Mouse (Mus musculus) intestine, embryonic 14.5 days (tissue): Measurements from ENCODE around the gene Nwd2. TPM values are rescaled to one million over a fixed set of nuclear protein-coding genes. Genes with fewer than 3 reads are reported as not detected.

Experiments
- ATAC-seq: fragments of 200-750 bp; cut with Nextera tagmentation; replicated peaks from 2 replicates; pipeline ENCODE4 v1.8.0; 2017; ENCODE audit warnings: low read depth, moderate number of reproducible peaks, moderate TSS enrichment, moderate library complexity; ENCODE audit not compliant: low FRiP score, low TSS enrichment
- DNase-seq: peaks from one replicate; pipeline ENCODE4 v3.0.0-alpha.2; 2018; ENCODE audit warnings: low spot score
- H3K27ac ChIP-seq: fragments of 300-500 bp; sonication (generic); 2 replicates; pipeline ENCODE4 v1.5.1; 2014; ENCODE audit warnings: low read depth, mild to moderate bottlenecking, control low read depth
- H3K27me3 ChIP-seq: fragments of 300-500 bp; sonication (generic); replicated peaks from 2 replicates; pipeline ENCODE4 v1.6.1; 2014; ENCODE audit warnings: low read length, control low read depth; ENCODE audit not compliant: control insufficient read depth, insufficient read depth
- H3K36me3 ChIP-seq: fragments of 300-500 bp; sonication (generic); 2 replicates; pipeline ENCODE4 v1.6.1; 2014; ENCODE audit warnings: low read length, control low read depth; ENCODE audit not compliant: control insufficient read depth, insufficient read depth
- H3K4me1 ChIP-seq: fragments of 300-500 bp; sonication (generic); replicated peaks from 2 replicates; pipeline ENCODE4 v1.6.1; 2014; ENCODE audit warnings: low read length, control low read depth, mixed read lengths; ENCODE audit not compliant: control insufficient read depth, insufficient read depth
- H3K4me2 ChIP-seq: fragments of 300-500 bp; sonication (generic); 2 replicates; pipeline ENCODE4 v1.6.1; 2014; ENCODE audit warnings: low read length
- H3K4me3 ChIP-seq: fragments of 300-500 bp; sonication (generic); 2 replicates; pipeline ENCODE4 v1.5.1; 2014; ENCODE audit warnings: low read depth, low read length, control low read depth, mixed read lengths
- H3K9ac ChIP-seq: fragments of 300-500 bp; sonication (generic); 2 replicates; pipeline ENCODE4 v1.6.1; 2014; ENCODE audit warnings: mild to moderate bottlenecking, low read length
- H3K9me3 ChIP-seq: fragments of 300-500 bp; sonication (generic); 2 replicates; pipeline ENCODE4 v1.6.1; 2016; ENCODE audit warnings: low read length, control low read depth; ENCODE audit not compliant: control insufficient read depth
- WGBS: fragments of 180-500 bp; shearing (Covaris S2); extraction: QIAGEN DNeasy Blood & Tissue Kit; methylation state at CpG from one replicate; pipeline ENCODE4 v1.1.7; 2014; 5-methylcytosine and 5-hydroxymethylcytosine counted together
- polyA plus RNA-seq: library from polyadenylated mRNA; unstranded; fragments of >200 nt; fragmentation: Nextera tagmentation; extraction: Ambion mirVana; gene quantifications from 2 replicates; pipeline ENCODE4 v1.2.1, GENCODE M21; 2014

Gene Nwd2
- polyA plus RNA-seq, 1 experiment from 2014 or later, result 0.42 TPM

- Histone ChIP-seq H3K27me3 (peaks cover 54% of the 10 kb centered on the region), H3K9ac (peak overlapping the region; percentile 8; the same call in 1 of the 2 replicates), H3K4me1 (no peaks in the 10 kb centered on the region), H3K4me2 (peak overlapping the region; percentile 95), H3K9me3 (no peaks in the 10 kb centered on the region), H3K36me3 (no peaks in the 10 kb centered on the region), H3K4me3 (peak overlapping the region; percentile 52), H3K27ac (no peak overlapping the region)
- under 1% methylated on average over 79 of the region's 83 CpGs for WGBS
- peak; percentile 63 for DNase-seq
- peak; percentile 50 for ATAC-seq
Observed at GRCm38 (mm10) chr5:63649533-63650464, 897 bp downstream of the Nwd2 start.

- H3K27ac ChIP-seq, result no peak overlapping the region
- H3K27me3 ChIP-seq, result peaks cover 54% of the 10 kb centered on the region
- H3K4me2 ChIP-seq, result no peak overlapping the region
- H3K4me3 ChIP-seq, result no peak overlapping the region
- no peaks in the 10 kb centered on the region for H3K36me3 ChIP-seq
- ATAC-seq (no peak), DNase-seq (no peak)
- H3K9me3 ChIP-seq, result no peaks in the 10 kb centered on the region
- H3K9ac ChIP-seq, result no peak overlapping the region
- H3K4me1 ChIP-seq, result no peaks in the 10 kb centered on the region
Observed at GRCm38 (mm10) chr5:63651813-63652212, 2.9 kb downstream of the Nwd2 start.

- H3K36me3 ChIP-seq, result no peaks in the 10 kb centered on the region
- no peaks in the 10 kb centered on the region for H3K4me1 ChIP-seq
- H3K4me3 ChIP-seq, result no peak overlapping the region
- no peak overlapping the region for H3K9ac ChIP-seq
- no peak overlapping the region for H3K4me2 ChIP-seq
- WGBS, result 85% methylated on average over 2 of the region's 2 CpGs
- no peaks in the 10 kb centered on the region for H3K9me3 ChIP-seq
- H3K27me3 ChIP-seq, result peaks cover 49% of the 10 kb centered on the region
- no peak overlapping the region for H3K27ac ChIP-seq
- no peak for DNase-seq
- no peak for ATAC-seq
Observed at GRCm38 (mm10) chr5:63652705-63653104, 3.8 kb downstream of the Nwd2 start.

- DNase-seq (no peak), ATAC-seq (no peak)
- no peaks in the 10 kb centered on the region for H3K27me3 ChIP-seq
- no peak overlapping the region for H3K4me2 ChIP-seq
- H3K27ac ChIP-seq, result no peak overlapping the region
- H3K9me3 ChIP-seq, result no peaks in the 10 kb centered on the region
- WGBS, result 92% methylated on average over 5 of the region's 5 CpGs
- H3K36me3 ChIP-seq, result no peaks in the 10 kb centered on the region
- H3K4me3 ChIP-seq, result no peak overlapping the region
- H3K9ac ChIP-seq, result no peak overlapping the region
- H3K4me1 ChIP-seq, result no peaks in the 10 kb centered on the region
Observed at GRCm38 (mm10) chr5:63666884-63667283, 18.0 kb downstream of the Nwd2 start.

GRCm38 (mm10) chr5:63675934-63676333 lies 27.0 kb downstream of the Nwd2 start:
- WGBS, result 72% methylated on average over 2 of the region's 2 CpGs
- no peak overlapping the region for H3K27ac ChIP-seq

GRCm38 (mm10) chr5:63689084-63689483 lies 40.2 kb downstream of the Nwd2 start:
- H3K9ac ChIP-seq, result no peak overlapping the region
- no peaks in the 10 kb centered on the region for H3K36me3 ChIP-seq
- H3K4me2 ChIP-seq, result no peak overlapping the region
- WGBS, result 65% methylated on average over 1 of the region's 1 CpGs
- H3K4me1 ChIP-seq, result no peaks in the 10 kb centered on the region
- H3K27ac ChIP-seq, result no peak overlapping the region
- ATAC-seq (no peak), DNase-seq (no peak)
- H3K9me3 ChIP-seq, result no peaks in the 10 kb centered on the region
- no peaks in the 10 kb centered on the region for H3K27me3 ChIP-seq
- H3K4me3 ChIP-seq, result no peak overlapping the region

More at GRCm38 (mm10) chr5:63675934-63676333, 27.0 kb downstream of the Nwd2 start:
- Histone ChIP-seq H3K4me1 (no peaks in the 10 kb centered on the region), H3K4me3 (no peak overlapping the region), H3K36me3 (no peaks in the 10 kb centered on the region), H3K27me3 (no peaks in the 10 kb centered on the region), H3K4me2 (no peak overlapping the region), H3K9ac (no peak overlapping the region), H3K9me3 (no peaks in the 10 kb centered on the region)
- no peak for ATAC-seq
- DNase-seq, result no peak

GRCm38 (mm10) chr5:63696784-63697183 lies 47.9 kb downstream of the Nwd2 start:
- Histone ChIP-seq H3K4me1 (no peaks in the 10 kb centered on the region), H3K27me3 (no peaks in the 10 kb centered on the region), H3K4me3 (no peak overlapping the region), H3K9ac (no peak overlapping the region), H3K36me3 (no peaks in the 10 kb centered on the region), H3K9me3 (no peaks in the 10 kb centered on the region), H3K4me2 (no peak overlapping the region), H3K27ac (no peak overlapping the region)
- WGBS, result 84% methylated on average over 2 of the region's 2 CpGs
- DNase-seq (no peak), ATAC-seq (no peak)

- H3K4me3 ChIP-seq, result no peak overlapping the region
- H3K36me3 ChIP-seq, result no peaks in the 10 kb centered on the region
- no peaks in the 10 kb centered on the region for H3K9me3 ChIP-seq
- H3K27me3 ChIP-seq, result no peaks in the 10 kb centered on the region
- no peak for DNase-seq
- 77% methylated on average over 5 of the region's 5 CpGs for WGBS
- no peaks in the 10 kb centered on the region for H3K4me1 ChIP-seq
- no peak overlapping the region for H3K4me2 ChIP-seq
- no peak overlapping the region for H3K9ac ChIP-seq
- H3K27ac ChIP-seq, result no peak overlapping the region
- no peak for ATAC-seq
Observed at GRCm38 (mm10) chr5:63697196-63697595, 48.3 kb downstream of the Nwd2 start.

- no peak overlapping the region for H3K27ac ChIP-seq
- DNase-seq (no peak), ATAC-seq (no peak)
- H3K27me3 ChIP-seq, result no peaks in the 10 kb centered on the region
- H3K4me1 ChIP-seq, result no peaks in the 10 kb centered on the region
- no peak overlapping the region for H3K9ac ChIP-seq
- 77% methylated on average over 3 of the region's 3 CpGs for WGBS
- H3K36me3 ChIP-seq, result no peaks in the 10 kb centered on the region
- H3K4me3 ChIP-seq, result no peak overlapping the region
- no peaks in the 10 kb centered on the region for H3K9me3 ChIP-seq
- no peak overlapping the region for H3K4me2 ChIP-seq
Observed at GRCm38 (mm10) chr5:63728955-63729354, 80.1 kb downstream of the Nwd2 start.
